Mouse (Mus musculus) cortical plate, adult 2 months (tissue): ENCODE measurements around the gene Dlg2. TPM values are rescaled to one million over a fixed set of nuclear protein-coding genes. Genes with fewer than 3 reads are reported as not detected.
"Not testable (repeated sequence)": the region's sequence is repeated elsewhere in the genome, so short reads cannot be mapped to it uniquely, and the experiment has no call there.

Experiments used
- H3K27ac ChIP-seq: fragments of 200-500 bp; 2 replicates; pipeline ENCODE4 v1.5.1; 2012; ENCODE audit warnings: low read length, control low read depth, inconsistent platforms; ENCODE audit not compliant: insufficient read depth
- H3K4me1 ChIP-seq: fragments of 200-500 bp; 2 replicates; pipeline ENCODE4 v1.6.1; 2011; ENCODE audit warnings: low read length; ENCODE audit not compliant: control insufficient read depth, insufficient read depth
- H3K4me3 ChIP-seq: fragments of 200-500 bp; 2 replicates; pipeline ENCODE4 v1.5.1; 2011; ENCODE audit warnings: mild to moderate bottlenecking, low read length, control low read depth; ENCODE audit not compliant: insufficient read depth
- CTCF ChIP-seq: fragments of 200-500 bp; IDR thresholded peaks from 2 replicates; pipeline ENCODE4 v1.5.1; 2011; ENCODE audit warnings: mild to moderate bottlenecking, control low read depth, low read length; ENCODE audit not compliant: insufficient read depth; ENCODE audit errors: extremely low read depth
- POLR2A ChIP-seq: fragments of 200-500 bp; IDR thresholded peaks from 2 replicates; pipeline ENCODE4 v1.6.1; 2011; ENCODE audit warnings: mild to moderate bottlenecking, low read length, control low read depth; ENCODE audit not compliant: insufficient read depth; ENCODE audit errors: extremely low read depth
- polyA plus RNA-seq: library from polyadenylated mRNA; depleted of rRNA; stranded (reverse); fragments of >200 nt; gene quantifications from 2 replicates; pipeline ENCODE4 v1.2.3, GENCODE M21; 2012

Gene Dlg2
- polyA plus RNA-seq, 1 experiment, result 139 TPM

GRCm38 (mm10) chr7:90787945-90788344 lies 311.5 kb downstream of the Dlg2 start:
- TF ChIP-seq POLR2A (no peak), CTCF (no peak)
- no peak overlapping the region for H3K27ac ChIP-seq
- no peaks in the 10 kb centered on the region for H3K4me1 ChIP-seq
- H3K4me3 ChIP-seq, result no peak overlapping the region

DNA sequence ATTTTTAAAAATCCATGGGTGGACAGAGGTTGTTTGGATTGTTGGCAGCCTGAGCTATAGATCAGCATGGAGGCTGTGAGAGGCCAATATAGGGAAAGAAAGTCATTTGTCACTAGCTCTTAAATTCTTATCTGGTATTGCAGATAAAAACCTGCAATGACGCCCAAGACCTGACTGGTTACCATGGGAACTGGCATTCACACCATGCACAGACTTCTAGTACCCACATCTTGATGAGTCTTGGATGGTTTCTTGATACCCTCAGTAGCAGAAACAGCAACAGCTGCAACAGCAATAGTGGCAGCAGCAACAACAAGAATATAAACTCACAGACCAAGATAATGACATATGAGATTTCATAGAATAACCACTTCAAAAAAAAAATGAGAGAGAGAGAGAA lies 315.1 kb downstream of the Dlg2 start:
- Histone ChIP-seq H3K4me1 (no peaks in the 10 kb centered on the region), H3K27ac (no peak overlapping the region), H3K4me3 (no peak overlapping the region)
- TF ChIP-seq CTCF (no peak), POLR2A (no peak)

GRCm38 (mm10) chr7:90825640-90826039 lies 349.2 kb downstream of the Dlg2 start:
- Histone ChIP-seq H3K27ac (no peak overlapping the region), H3K4me1 (no peaks in the 10 kb centered on the region; the same call in 1 of the 2 replicates), H3K4me3 (no peak overlapping the region)
- TF ChIP-seq POLR2A (no peak), CTCF (no peak)

GRCm38 (mm10) chr7:90841276-90841675 lies 364.8 kb downstream of the Dlg2 start:
- no peak for TF ChIP-seq CTCF
- no peak for TF ChIP-seq POLR2A
- H3K4me3 ChIP-seq, result no peak overlapping the region
- no peak overlapping the region for H3K27ac ChIP-seq
- peaks cover 2% of the 10 kb centered on the region; the same call in 1 of the 2 replicates for H3K4me1 ChIP-seq

- TF ChIP-seq POLR2A (no peak), CTCF (no peak)
- Histone ChIP-seq H3K4me3 (no peak overlapping the region), H3K27ac (no peak overlapping the region), H3K4me1 (peaks cover 2% of the 10 kb centered on the region; the same call in 1 of the 2 replicates)
Observed at GRCm38 (mm10) chr7:90843345-90844293, 367.1 kb downstream of the Dlg2 start.

DNA sequence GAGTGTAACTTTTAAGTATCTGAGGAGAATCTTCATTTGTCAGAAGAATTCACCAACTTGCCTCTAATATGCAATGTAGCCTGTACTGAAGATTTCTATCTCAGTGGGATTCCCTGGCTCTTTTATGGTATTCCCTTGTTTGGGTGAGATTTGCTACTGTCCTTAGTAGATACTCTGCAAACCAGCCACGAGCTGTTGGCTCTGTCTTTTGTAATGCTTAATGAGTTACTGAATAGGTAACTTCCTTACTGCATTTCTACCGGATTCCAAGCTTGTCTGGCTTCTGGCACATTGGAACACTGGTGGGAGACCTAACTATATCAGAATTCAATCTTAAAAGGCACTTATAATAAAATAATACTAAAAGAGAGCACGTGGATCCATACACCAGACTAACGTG lies 400.3 kb downstream of the Dlg2 start:
- not testable (repeated sequence) for H3K27ac ChIP-seq, H3K4me3 ChIP-seq, H3K4me1 ChIP-seq

GRCm38 (mm10) chr7:90882740-90883139 lies 406.3 kb downstream of the Dlg2 start:
- Histone ChIP-seq H3K4me3 (no peak overlapping the region), H3K27ac (no peak overlapping the region), H3K4me1 (no peaks in the 10 kb centered on the region)
- no peak for TF ChIP-seq CTCF
- no peak for TF ChIP-seq POLR2A

DNA sequence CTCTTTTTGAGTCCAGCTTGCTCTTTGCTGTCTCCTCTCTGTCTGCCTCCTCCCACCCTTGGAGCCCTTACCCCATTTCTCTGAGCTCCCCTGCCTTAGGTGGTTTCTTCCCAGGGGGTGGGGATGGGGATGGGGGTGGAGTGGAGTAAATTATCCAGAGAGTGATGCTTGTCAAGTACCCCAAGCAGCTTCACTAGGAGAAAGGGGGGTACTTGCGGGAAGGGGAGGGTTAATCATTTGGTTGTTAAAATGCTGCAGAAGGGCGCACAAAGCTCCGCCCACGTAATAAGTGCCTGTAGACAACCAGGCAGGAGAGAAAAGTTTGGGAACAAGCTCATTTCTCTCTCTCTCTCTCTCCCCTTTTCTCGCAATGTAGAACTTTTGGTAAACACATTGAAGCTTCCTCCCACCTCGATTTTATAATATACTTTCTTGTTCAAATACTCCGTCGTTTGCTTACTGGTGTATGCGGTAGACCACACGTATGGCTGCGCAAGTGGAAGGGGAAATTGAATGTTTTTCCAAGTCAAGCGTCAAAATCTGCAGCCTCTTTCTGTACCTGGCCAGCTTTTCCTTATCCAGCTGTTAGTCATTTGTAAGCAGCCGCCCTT lies 410.0 kb downstream of the Dlg2 start:
- Histone ChIP-seq H3K4me3 (peak overlapping the region; percentile 72), H3K27ac (peak overlapping the region; percentile 51; the same call in 1 of the 2 replicates), H3K4me1 (no peaks in the 10 kb centered on the region)
- TF ChIP-seq POLR2A (no peak), CTCF (no peak)

DNA sequence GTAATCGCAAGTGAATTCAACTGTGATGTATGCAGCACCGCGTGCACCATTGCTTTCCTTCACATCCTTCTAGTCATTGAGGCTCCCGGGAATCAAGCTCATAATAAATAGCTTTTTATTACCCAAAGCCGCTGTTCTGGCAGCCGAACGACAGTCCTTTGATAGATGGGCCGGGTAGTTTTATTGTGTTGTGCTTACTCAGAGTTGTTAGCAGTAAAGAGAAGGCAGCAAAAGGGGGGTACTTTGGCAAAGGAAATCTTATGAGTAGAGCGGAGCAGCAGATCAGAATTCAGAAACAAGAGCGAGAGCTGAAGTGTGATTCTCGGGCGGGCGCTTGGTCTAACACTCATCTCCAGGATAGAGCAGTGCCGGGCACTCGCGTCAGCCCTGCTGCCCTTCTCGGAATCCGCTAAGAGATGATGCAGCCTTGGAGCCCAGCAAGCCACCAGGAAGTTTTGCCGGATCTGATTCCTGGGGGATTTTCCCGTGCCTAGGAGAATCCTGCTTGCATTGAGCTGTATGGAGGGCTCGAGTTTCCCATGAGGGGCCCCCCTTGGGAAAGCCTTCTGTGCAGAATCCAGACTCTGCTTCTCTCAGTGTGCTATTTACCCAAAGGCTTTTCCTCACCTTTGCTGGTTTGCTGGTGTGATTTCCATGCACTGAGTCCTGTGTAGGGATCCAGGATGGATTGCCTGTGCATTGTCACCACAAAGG lies 410.7 kb downstream of the Dlg2 start:
- Histone ChIP-seq H3K4me1 (no peaks in the 10 kb centered on the region), H3K4me3 (peak overlapping the region; percentile 72), H3K27ac (peak overlapping the region; percentile 51)
- TF ChIP-seq POLR2A, result no peak
- TF ChIP-seq CTCF, result no peak

GRCm38 (mm10) chr7:90927441-90927840 lies 451.0 kb downstream of the Dlg2 start:
- peaks cover 2% of the 10 kb centered on the region; the same call in 1 of the 2 replicates for H3K4me1 ChIP-seq
- H3K4me3 ChIP-seq, result no peak overlapping the region
- TF ChIP-seq POLR2A (no peak), CTCF (no peak)
- H3K27ac ChIP-seq, result no peak overlapping the region
